Mouse (Mus musculus): ENCODE data around the gene Inf2. TPM values are rescaled to one million over a fixed set of nuclear protein-coding genes. Genes with fewer than 3 reads are reported as not detected.

Gene Inf2
- total and polyA plus RNA-seq, 3 experiments: 13.9 to 131 (median 36.6) TPM

GRCm38 (mm10) chr12:112644180-112644854 lies 55.7 kb downstream of the Inf2 start, which contains the start of gene Siva1:
TSS of gene Siva1 (plus strand) at chr12:112644679.
- peak; percentile 97 for DNase-seq (ENCODE audit: extremely low read depth)
- Histone ChIP-seq H3K36me3 (replicated peaks in 1 of 2; ENCODE audit: control insufficient read depth in 1 of 2, insufficient read depth in 1 of 2, low read length in 1 of 2) (peaks cover 19 to 49% of the 10 kb centered on the region in 2 experiments), H3K4me1 (ENCODE audit: control insufficient read depth in 1 of 2, insufficient read depth in 2 of 2) (peaks cover 4 to 23% of the 10 kb centered on the region in 2 experiments; a peak in 3 of 4 replicates), H3K27me3 (replicated peaks) (no peaks in the 10 kb centered on the region), H3K4me3 (replicated peaks in 1 of 3; ENCODE audit: low read depth in 2 of 3, low read length in 2 of 3, poor library complexity in 1 of 3) (peak within 1 kb of the TSS; percentile 79 to 100 (median 97)), H3K27ac (ENCODE audit: insufficient read depth, low read depth) (peak within 1 kb of the TSS; percentile 29), H3K79me2 (replicated peaks; ENCODE audit: control insufficient read depth, extremely low read depth, insufficient read depth, poor library complexity, severe bottlenecking) (peaks cover 15% of the 10 kb centered on the region), H3K9me3 (replicated peaks; ENCODE audit: low read length) (no peaks in the 10 kb centered on the region), H3K9ac (ENCODE audit: insufficient read depth, low read depth) (peak within 1 kb of the TSS; percentile 97), H3K4me2 (ENCODE audit: insufficient read depth, low read depth, poor library complexity, severe bottlenecking) (peak within 1 kb of the TSS; percentile 95)
- 0 out of 2 replicates have a peak, but pooled peaks have one; percentile 44 for TF ChIP-seq CHD2 (IDR thresholded peaks at IDR 0.05; ENCODE audit: low read length)
- TF ChIP-seq CTCF (conservative IDR thresholded peaks at IDR 0.05 in 1 of 2, IDR thresholded peaks at IDR 0.05 in 1 of 2; ENCODE audit: low read depth in 2 of 2, low read length in 2 of 2): no peak
- TF ChIP-seq HCFC1 (IDR thresholded peaks at IDR 0.05; ENCODE audit: low read depth, low read length): peak; percentile 63
- TF ChIP-seq ELF1 (IDR thresholded peaks at IDR 0.05; ENCODE audit: low read depth, low read length): no peak; the same call in 1 of the 2 replicates
- peak; percentile 77 for TF ChIP-seq NRF1 (IDR thresholded peaks at IDR 0.05; ENCODE audit: low read depth, low read length)
- TF ChIP-seq MAZ (IDR thresholded peaks at IDR 0.05; ENCODE audit: low read depth, low read length): 0 out of 2 replicates have a peak, but pooled peaks have one; percentile 52
- peak; percentile 78; the same call in 1 of the 2 replicates for TF ChIP-seq E2F4 (IDR thresholded peaks at IDR 0.05; ENCODE audit: insufficient replicate concordance, low read depth, low read length)
- TF ChIP-seq TBP (conservative IDR thresholded peaks at IDR 0.05; ENCODE audit: low read depth, low read length): no peak
- TF ChIP-seq MAX (IDR thresholded peaks at IDR 0.05; ENCODE audit: low read length): peak; percentile 66; the same call in 1 of the 2 replicates
- no peak for TF ChIP-seq JUN (IDR thresholded peaks at IDR 0.05; ENCODE audit: insufficient read depth, low read depth, low read length)
- no peak for TF ChIP-seq ZMIZ1 (IDR thresholded peaks at IDR 0.05; ENCODE audit: low read depth, low read length)
- TF ChIP-seq MAFK (IDR thresholded peaks at IDR 0.05; ENCODE audit: insufficient replicate concordance, low read length): no peak
- TF ChIP-seq BHLHE40 (IDR thresholded peaks at IDR 0.05; ENCODE audit: low read depth, low read length): peak; percentile 96
- 0 out of 2 replicates have a peak, but pooled peaks have one; percentile 10 for TF ChIP-seq MYC (IDR thresholded peaks at IDR 0.05; ENCODE audit: low read depth, low read length)
- in situ Hi-C loops (cut with MboI; ENCODE audit: low pct_ligation_motif_present, low pct_unique_long_range_greater_than_20kb, low sequenced_read_pairs): no loop called here
- dilution Hi-C loops (cut with MboI; ENCODE audit: extremely low pct_ligation_motif_present, extremely low pct_unique_long_range_greater_than_20kb, low sequenced_read_pairs): no loop called here

GRCm38 (mm10) chr12:112644855-112645506 lies 56.4 kb downstream of the Inf2 start:
- DNase-seq (ENCODE audit: extremely low read depth): no peak
- H3K27ac ChIP-seq (ENCODE audit: insufficient read depth, low read depth): peak overlapping the region; percentile 29
- dilution Hi-C loops (cut with MboI; ENCODE audit: extremely low pct_ligation_motif_present, extremely low pct_unique_long_range_greater_than_20kb, low sequenced_read_pairs) (no loop called here), in situ Hi-C loops (cut with MboI; ENCODE audit: low pct_ligation_motif_present, low pct_unique_long_range_greater_than_20kb, low sequenced_read_pairs) (no loop called here)
- peak overlapping the region; percentile 79 to 100 (median 97) for H3K4me3 ChIP-seq (replicated peaks in 1 of 3; ENCODE audit: low read depth in 2 of 3, low read length in 2 of 3, poor library complexity in 1 of 3)
- peak overlapping the region; percentile 95 for H3K4me2 ChIP-seq (ENCODE audit: insufficient read depth, low read depth, poor library complexity, severe bottlenecking)
- TF ChIP-seq ZKSCAN1 (IDR thresholded peaks at IDR 0.05; ENCODE audit: borderline replicate concordance, low read depth, low read length): no peak
- TF ChIP-seq TBP (conservative IDR thresholded peaks at IDR 0.05; ENCODE audit: low read depth, low read length): 0 out of 2 replicates have a peak, but pooled peaks have one; percentile 17
- peak; percentile 76; the same call in 1 of the 2 replicates for TF ChIP-seq ZMIZ1 (IDR thresholded peaks at IDR 0.05; ENCODE audit: low read depth, low read length)
- no peak for TF ChIP-seq USF1 (IDR thresholded peaks at IDR 0.05; ENCODE audit: low read depth, low read length)
- TF ChIP-seq ELF1 (IDR thresholded peaks at IDR 0.05; ENCODE audit: low read depth, low read length): peak; percentile 39
- peak; percentile 85 for TF ChIP-seq POLR2A (IDR thresholded peaks at IDR 0.05; ENCODE audit: low read depth, low read length)
- peak; percentile 90 for TF ChIP-seq NELFE (IDR thresholded peaks at IDR 0.05; ENCODE audit: low read depth, low read length)
- TF ChIP-seq MXI1 (IDR thresholded peaks at IDR 0.05; ENCODE audit: low read depth, low read length): peak; percentile 91
- TF ChIP-seq E2F4 (IDR thresholded peaks at IDR 0.05; ENCODE audit: insufficient replicate concordance, low read depth, low read length): no peak
- TF ChIP-seq PAX5 (IDR thresholded peaks at IDR 0.05; ENCODE audit: low read length): no peak
- peak; percentile 20; the same call in 1 of the 2 replicates for TF ChIP-seq EP300 (IDR thresholded peaks at IDR 0.05; ENCODE audit: low read length)
- TF ChIP-seq TCF12 (IDR thresholded peaks at IDR 0.05; ENCODE audit: low read depth, low read length): 0 out of 2 replicates have a peak, but pooled peaks have one; percentile 52
- TF ChIP-seq MAX (IDR thresholded peaks at IDR 0.05; ENCODE audit: low read length): 0 out of 2 replicates have a peak, but pooled peaks have one; percentile 6
- peaks cover 4 to 23% of the 10 kb centered on the region in 2 experiments; a peak in 3 of 4 replicates for H3K4me1 ChIP-seq (ENCODE audit: control insufficient read depth in 1 of 2, insufficient read depth in 2 of 2)
- H3K79me2 ChIP-seq (replicated peaks; ENCODE audit: control insufficient read depth, extremely low read depth, insufficient read depth, poor library complexity, severe bottlenecking): peaks cover 15% of the 10 kb centered on the region
- no peaks in the 10 kb centered on the region for H3K9me3 ChIP-seq (replicated peaks; ENCODE audit: low read length)
- peaks cover 24 to 49% of the 10 kb centered on the region in 2 experiments for H3K36me3 ChIP-seq (replicated peaks in 1 of 2; ENCODE audit: control insufficient read depth in 1 of 2, insufficient read depth in 1 of 2, low read length in 1 of 2)
- no peaks in the 10 kb centered on the region for H3K27me3 ChIP-seq (replicated peaks)
- H3K9ac ChIP-seq (ENCODE audit: insufficient read depth, low read depth): peak overlapping the region; percentile 97

Measured in CH12.LX (cell line).